Mouse (Mus musculus): ENCODE measurements around the gene Aldh3b1. TPM values are rescaled to one million over a fixed set of nuclear protein-coding genes. Genes with fewer than 3 reads are reported as not detected.

The Aldh3b1 gene
- polyA plus RNA-seq, 1 experiment from 2014 or later, result 1.1 TPM

- WGBS, result 8% methylated on average over 22 of the region's 22 CpGs
- H3K9ac ChIP-seq (replicated peaks), result peak overlapping the region; percentile 48
- H3K4me3 ChIP-seq (replicated peaks), result peak overlapping the region; percentile 35
- ATAC-seq, result 0 out of 2 replicates have a peak, but pooled peaks have one; percentile 45
- peak overlapping the region; percentile 59 for H3K4me2 ChIP-seq (replicated peaks)
- H3K27me3 ChIP-seq, result peaks cover 17% of the 10 kb centered on the region
- no peaks in the 10 kb centered on the region for H3K9me3 ChIP-seq
- H3K27ac ChIP-seq, result no peak overlapping the region
- H3K4me1 ChIP-seq (replicated peaks), result peaks cover 14% of the 10 kb centered on the region
- no peaks in the 10 kb centered on the region for H3K36me3 ChIP-seq
These were observed 6.6 kb upstream of the Aldh3b1 start for GRCm38 (mm10) chr19:3935896-3936850.

- Histone ChIP-seq H3K4me1 (replicated peaks) (peaks cover 19% of the 10 kb centered on the region), H3K4me3 (replicated peaks) (peak within 1 kb of the TSS; percentile 35), H3K9ac (replicated peaks) (peak within 1 kb of the TSS; percentile 48), H3K27me3 (peaks cover 17% of the 10 kb centered on the region), H3K4me2 (replicated peaks) (peak within 1 kb of the TSS; percentile 59), H3K27ac (no peak within 1 kb of the TSS), H3K9me3 (no peaks in the 10 kb centered on the region), H3K36me3 (no peaks in the 10 kb centered on the region)
- WGBS, result 5% methylated on average over 41 of the region's 42 CpGs
- peak; percentile 86 for ATAC-seq
These were observed 5.7 kb upstream of the Aldh3b1 start, which contains the start of gene Unc93b1 for GRCm38 (mm10) chr19:3935032-3935895. Gene Unc93b1 (plus strand): TSS chr19:3935186.

- no peak overlapping the region for H3K4me3 ChIP-seq (replicated peaks)
- no peak for ATAC-seq
- no peak overlapping the region for H3K27ac ChIP-seq
- no peak overlapping the region for H3K9ac ChIP-seq (replicated peaks)
- H3K36me3 ChIP-seq, result no peaks in the 10 kb centered on the region
- H3K4me2 ChIP-seq (replicated peaks), result no peak overlapping the region
- H3K27me3 ChIP-seq, result peaks cover 12% of the 10 kb centered on the region
- no peaks in the 10 kb centered on the region for H3K9me3 ChIP-seq
- peaks cover 29% of the 10 kb centered on the region for H3K4me1 ChIP-seq (replicated peaks)
- WGBS, result 92% methylated on average over 9 of the region's 9 CpGs
These were observed 2.1 kb upstream of the Aldh3b1 start for GRCm38 (mm10) chr19:3931716-3932115.

DNA sequence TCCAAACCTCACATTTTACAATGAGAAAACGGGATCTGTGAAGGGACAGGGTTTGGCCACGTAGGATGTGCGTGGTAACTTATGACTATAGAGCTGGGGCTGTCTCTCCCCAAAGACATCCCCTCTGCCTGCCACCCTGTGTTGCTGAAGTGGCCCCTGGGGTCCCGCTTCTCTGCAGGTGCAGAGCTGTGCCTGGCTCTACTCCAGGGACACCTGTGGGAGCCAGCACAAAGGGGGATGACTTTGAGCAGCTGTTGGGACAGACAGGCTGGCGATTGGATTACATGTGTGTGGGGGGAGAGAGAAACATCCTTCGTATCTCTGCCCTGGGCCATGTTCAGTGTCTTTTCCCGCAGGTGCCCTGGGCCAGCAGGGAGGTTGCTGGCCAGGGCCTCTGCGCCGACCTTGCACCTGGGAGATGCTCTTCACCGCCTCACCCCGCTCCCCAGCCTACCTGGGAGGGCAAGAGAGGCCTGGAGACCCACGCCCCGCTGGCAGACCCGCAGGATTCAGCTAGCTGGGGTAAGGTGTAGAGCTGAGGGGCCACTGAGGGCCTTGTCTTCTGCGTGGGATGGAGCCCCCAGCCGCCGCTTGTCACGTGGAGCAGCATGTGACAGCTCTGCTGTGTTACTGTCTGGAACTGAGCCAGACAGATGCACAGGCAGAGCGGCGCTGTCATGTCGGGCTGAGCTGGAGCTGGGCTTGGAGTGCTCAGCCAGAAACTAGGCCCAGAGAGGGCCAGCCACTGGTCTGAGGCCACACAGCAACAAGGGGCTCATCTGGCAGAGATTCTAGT lies 852 bp upstream of the Aldh3b1 start:
- Histone ChIP-seq H3K36me3 (no peaks in the 10 kb centered on the region), H3K27me3 (peaks cover 6% of the 10 kb centered on the region; the same call in 1 of the 2 replicates), H3K4me2 (replicated peaks) (no peak overlapping the region), H3K9me3 (no peaks in the 10 kb centered on the region), H3K27ac (no peak overlapping the region), H3K9ac (replicated peaks) (no peak overlapping the region), H3K4me1 (replicated peaks) (peaks cover 21% of the 10 kb centered on the region), H3K4me3 (replicated peaks) (no peak overlapping the region)
- ATAC-seq, result no peak
- 77% methylated on average over 21 of the region's 21 CpGs for WGBS

- Histone ChIP-seq H3K9me3 (no peaks in the 10 kb centered on the region), H3K27ac (no peak overlapping the region), H3K27me3 (no peaks in the 10 kb centered on the region), H3K4me3 (replicated peaks) (no peak overlapping the region), H3K36me3 (no peaks in the 10 kb centered on the region), H3K4me1 (replicated peaks) (peaks cover 15% of the 10 kb centered on the region), H3K9ac (replicated peaks) (no peak overlapping the region), H3K4me2 (replicated peaks) (no peak overlapping the region)
- no peak for ATAC-seq
- WGBS, result 83% methylated on average over 4 of the region's 4 CpGs
These were observed 829 bp downstream of the Aldh3b1 start for GRCm38 (mm10) chr19:3928779-3929178.

- WGBS, result 87% methylated on average over 4 of the region's 4 CpGs
- no peak overlapping the region for H3K4me2 ChIP-seq (replicated peaks)
- H3K9ac ChIP-seq (replicated peaks), result no peak overlapping the region
- no peak overlapping the region for H3K4me3 ChIP-seq (replicated peaks)
- no peaks in the 10 kb centered on the region for H3K9me3 ChIP-seq
- ATAC-seq, result no peak
- no peaks in the 10 kb centered on the region for H3K27me3 ChIP-seq
- H3K27ac ChIP-seq, result no peak overlapping the region
- peaks cover 15% of the 10 kb centered on the region for H3K4me1 ChIP-seq (replicated peaks)
- no peaks in the 10 kb centered on the region for H3K36me3 ChIP-seq
These were observed 1.6 kb downstream of the Aldh3b1 start for GRCm38 (mm10) chr19:3927989-3928388.

GRCm38 (mm10) chr19:3926685-3927084 lies 2.9 kb downstream of the Aldh3b1 start:
- WGBS, result 63% methylated on average over 6 of the region's 6 CpGs
- no peak overlapping the region for H3K27ac ChIP-seq

DNA sequence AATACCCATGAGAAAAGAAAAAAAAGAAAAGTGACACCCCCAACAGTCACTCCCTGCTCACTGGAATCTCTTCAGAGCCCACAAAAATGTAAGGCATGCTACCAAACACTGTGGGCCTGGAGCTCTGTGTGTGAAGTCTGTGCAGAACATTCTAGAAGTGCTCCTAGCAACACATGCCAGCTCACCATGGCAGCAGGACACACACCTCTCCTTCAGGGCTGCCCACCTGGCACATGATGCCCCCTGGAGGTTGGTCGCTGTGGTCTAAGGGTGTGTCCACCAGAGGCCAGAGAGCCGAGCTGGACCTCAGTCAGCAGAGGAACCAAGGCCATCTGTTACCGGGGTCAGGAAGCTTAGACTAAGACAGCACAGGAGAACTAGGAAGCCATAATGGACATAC lies 3.3 kb downstream of the Aldh3b1 start:
- Histone ChIP-seq H3K36me3 (no peaks in the 10 kb centered on the region), H3K4me2 (replicated peaks) (no peak overlapping the region), H3K4me3 (replicated peaks) (no peak overlapping the region), H3K27me3 (no peaks in the 10 kb centered on the region), H3K9ac (replicated peaks) (no peak overlapping the region), H3K9me3 (no peaks in the 10 kb centered on the region), H3K4me1 (replicated peaks) (peaks cover 15% of the 10 kb centered on the region), H3K27ac (no peak overlapping the region)
- WGBS, result 73% methylated on average over 3 of the region's 3 CpGs
- no peak for ATAC-seq

More at GRCm38 (mm10) chr19:3926685-3927084, 2.9 kb downstream of the Aldh3b1 start:
- Histone ChIP-seq H3K4me2 (replicated peaks) (no peak overlapping the region), H3K36me3 (no peaks in the 10 kb centered on the region), H3K4me3 (replicated peaks) (no peak overlapping the region), H3K4me1 (replicated peaks) (peaks cover 15% of the 10 kb centered on the region), H3K9me3 (no peaks in the 10 kb centered on the region), H3K27me3 (no peaks in the 10 kb centered on the region), H3K9ac (replicated peaks) (no peak overlapping the region)
- no peak for ATAC-seq

DNA sequence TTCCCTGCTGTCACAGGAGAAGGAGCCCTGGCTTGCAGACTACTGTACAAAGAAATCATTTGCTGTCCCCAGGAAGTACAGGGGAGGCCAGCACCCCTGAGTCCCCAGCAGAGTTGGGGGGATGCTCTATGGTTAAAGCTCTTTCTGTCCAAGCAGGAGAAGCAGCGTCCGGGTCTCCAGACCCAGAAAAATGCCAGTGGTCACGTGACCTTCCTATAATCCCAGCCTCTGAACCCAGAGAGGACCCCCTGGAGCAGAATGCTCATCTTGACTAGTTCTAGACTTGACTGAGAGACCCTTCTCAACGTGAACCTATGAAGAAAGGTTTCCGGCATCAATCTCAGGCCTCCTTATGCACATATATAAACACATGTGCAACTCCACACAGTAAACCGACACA lies 3.7 kb downstream of the Aldh3b1 start:
- 81% methylated on average over 6 of the region's 6 CpGs for WGBS
- H3K4me2 ChIP-seq (replicated peaks), result no peak overlapping the region
- no peak overlapping the region for H3K9ac ChIP-seq (replicated peaks)
- H3K4me3 ChIP-seq (replicated peaks), result no peak overlapping the region
- no peaks in the 10 kb centered on the region for H3K9me3 ChIP-seq
- H3K4me1 ChIP-seq (replicated peaks), result peaks cover 15% of the 10 kb centered on the region
- ATAC-seq, result no peak
- H3K36me3 ChIP-seq, result no peaks in the 10 kb centered on the region
- no peak overlapping the region for H3K27ac ChIP-seq
- no peaks in the 10 kb centered on the region for H3K27me3 ChIP-seq

DNA sequence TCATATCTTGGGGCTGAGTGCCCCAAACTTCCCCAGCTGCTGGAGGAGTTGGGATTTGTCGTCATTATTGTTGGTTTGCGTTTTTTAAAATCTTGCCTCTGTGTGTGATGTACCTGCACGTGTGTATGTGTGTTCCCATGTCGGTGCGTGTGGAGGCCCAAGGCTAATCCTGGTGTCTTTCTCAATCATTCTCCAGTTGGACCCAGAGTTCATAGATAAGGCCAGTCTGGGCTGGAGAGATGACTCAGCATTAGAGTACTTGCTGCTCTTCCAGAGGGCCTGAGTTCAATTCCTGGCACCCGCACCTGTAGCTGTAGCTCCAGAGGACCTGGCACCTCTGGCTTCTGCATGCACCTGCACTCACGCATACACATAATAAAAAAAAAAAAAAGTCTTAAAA lies 4.7 kb downstream of the Aldh3b1 start:
- H3K4me3 ChIP-seq (replicated peaks), result no peak overlapping the region
- H3K4me2 ChIP-seq (replicated peaks), result no peak overlapping the region
- peaks cover 7% of the 10 kb centered on the region for H3K4me1 ChIP-seq (replicated peaks)
- WGBS, result 92% methylated on average over 7 of the region's 7 CpGs
- H3K9me3 ChIP-seq, result no peaks in the 10 kb centered on the region
- no peaks in the 10 kb centered on the region for H3K36me3 ChIP-seq
- ATAC-seq, result no peak
- no peaks in the 10 kb centered on the region for H3K27me3 ChIP-seq
- no peak overlapping the region for H3K9ac ChIP-seq (replicated peaks)
- no peak overlapping the region for H3K27ac ChIP-seq

DNA sequence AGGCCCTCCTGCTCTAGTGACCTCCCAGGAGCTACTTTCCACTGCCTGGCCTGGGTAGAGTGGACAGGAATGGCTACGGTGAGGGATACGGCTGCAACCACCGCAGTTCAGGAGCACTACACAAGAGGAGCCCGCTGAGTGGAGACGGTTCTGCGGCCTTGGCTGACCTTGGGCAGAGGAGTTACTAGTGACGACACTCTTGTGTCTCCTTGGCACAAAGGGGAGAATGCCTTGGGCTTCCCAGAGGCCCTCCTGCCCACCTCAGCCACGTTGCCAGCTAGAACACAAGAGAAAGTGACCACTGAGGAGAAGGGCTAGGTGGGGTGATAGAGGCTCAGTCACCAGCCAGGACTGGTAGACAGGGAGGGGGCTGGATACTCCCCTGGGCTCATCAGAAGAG lies 5.4 kb downstream of the Aldh3b1 start:
- Histone ChIP-seq H3K9me3 (no peaks in the 10 kb centered on the region), H3K4me1 (replicated peaks) (0 out of 2 replicates have a peak, but pooled peaks cover under 1% of the 10 kb centered on the region), H3K27me3 (no peaks in the 10 kb centered on the region), H3K9ac (replicated peaks) (no peak overlapping the region), H3K4me2 (replicated peaks) (no peak overlapping the region), H3K27ac (no peak overlapping the region), H3K36me3 (no peaks in the 10 kb centered on the region), H3K4me3 (replicated peaks) (no peak overlapping the region)
- WGBS, result 86% methylated on average over 8 of the region's 8 CpGs
- no peak for ATAC-seq

Measured in midbrain, embryonic 13.5 days (tissue).